Mouse (Mus musculus) gastrocnemius, adult 18-20 months (tissue): ENCODE measurements around the gene Rnaseh2b. TPM values are rescaled to one million over a fixed set of nuclear protein-coding genes. Genes with fewer than 3 reads are reported as not detected.

Experiments used
- DNase-seq: peaks from one replicate; pipeline ENCODE4 v3.0.0; 2021; ENCODE audit warnings: low spot score
- total RNA-seq, 2 experiments: library from RNA; stranded (reverse); gene quantifications; 2 replicates each; pipeline ENCODE4 v1.2.3; 2021

The Rnaseh2b gene
- total RNA-seq, 2 experiments from 2014 or later = 4.1 to 4.4 TPM

DNA sequence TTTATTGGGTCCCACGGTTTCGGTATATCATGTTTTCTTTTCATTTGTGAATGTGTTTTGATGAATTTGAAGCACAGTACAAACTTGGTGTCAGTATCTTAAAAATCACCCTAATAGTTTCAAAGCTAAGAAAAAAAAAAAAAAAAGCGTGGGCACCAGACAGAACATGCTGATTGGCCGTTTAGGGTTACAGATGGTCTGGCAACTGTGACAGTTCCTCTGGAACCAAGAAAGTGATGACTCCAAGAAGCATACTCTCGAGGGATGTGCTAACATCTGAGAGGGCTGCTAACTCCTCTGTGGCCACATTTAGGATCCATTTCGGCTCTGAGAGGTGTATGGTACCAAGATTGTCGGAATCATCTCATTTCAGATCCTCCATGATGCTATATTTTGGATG, 62.8 kb downstream of the Rnaseh2b start:
- no peak for DNase-seq

DNA sequence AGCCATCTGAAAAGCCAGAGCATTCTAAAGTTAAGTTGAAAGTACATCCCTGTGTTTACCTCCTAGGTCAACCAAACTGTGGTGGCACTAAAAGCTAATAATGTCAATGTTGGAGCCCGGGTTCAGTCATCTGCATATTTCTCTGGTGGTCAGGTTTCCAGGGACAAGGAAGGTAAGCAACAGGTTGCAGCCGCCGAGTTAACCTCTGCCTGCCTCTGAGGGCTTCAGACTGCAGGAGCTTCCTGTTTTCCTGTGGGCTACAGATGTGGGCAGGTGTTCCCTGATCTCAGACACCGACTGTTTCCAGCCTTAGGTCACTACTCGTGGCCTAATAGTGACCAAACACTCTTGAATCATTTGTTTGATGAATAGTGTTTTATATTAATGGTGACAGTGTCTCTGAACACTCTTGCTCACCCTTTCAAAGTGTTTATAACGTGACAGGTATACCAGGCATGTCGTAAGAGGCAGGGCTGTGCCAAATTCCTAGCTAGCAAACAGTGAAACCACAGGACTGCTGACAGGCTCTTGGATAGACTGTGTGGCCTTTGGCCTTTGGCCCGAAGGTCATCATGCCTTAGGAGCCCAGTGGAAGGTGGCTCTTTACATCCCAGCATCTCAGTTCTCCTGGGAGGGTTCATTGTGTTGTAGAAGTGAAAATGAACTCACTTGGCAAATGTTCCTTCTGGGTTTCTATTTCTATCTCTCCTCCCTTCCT, 69.0 kb downstream of the Rnaseh2b start:
- no peak for DNase-seq

DNA sequence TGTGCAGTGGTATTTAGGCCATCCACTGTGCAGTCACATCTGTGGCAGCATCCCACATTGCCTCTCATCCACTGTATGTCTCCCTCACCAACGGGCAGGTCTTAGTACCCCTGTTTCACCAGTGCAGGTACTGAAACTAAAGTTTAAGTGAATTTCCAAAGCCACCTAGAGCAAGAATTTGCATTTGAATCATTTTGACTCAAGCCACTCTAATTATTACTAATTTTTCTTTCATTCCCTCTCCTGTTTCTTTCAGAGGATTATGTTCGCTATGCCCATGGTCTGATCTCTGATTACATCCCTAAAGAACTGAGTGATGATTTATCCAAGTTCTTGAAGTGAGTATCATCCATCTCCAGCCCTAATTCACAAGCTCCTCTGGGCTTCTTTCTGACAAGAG, 71.4 kb downstream of the Rnaseh2b start:
- DNase-seq = no peak

DNA sequence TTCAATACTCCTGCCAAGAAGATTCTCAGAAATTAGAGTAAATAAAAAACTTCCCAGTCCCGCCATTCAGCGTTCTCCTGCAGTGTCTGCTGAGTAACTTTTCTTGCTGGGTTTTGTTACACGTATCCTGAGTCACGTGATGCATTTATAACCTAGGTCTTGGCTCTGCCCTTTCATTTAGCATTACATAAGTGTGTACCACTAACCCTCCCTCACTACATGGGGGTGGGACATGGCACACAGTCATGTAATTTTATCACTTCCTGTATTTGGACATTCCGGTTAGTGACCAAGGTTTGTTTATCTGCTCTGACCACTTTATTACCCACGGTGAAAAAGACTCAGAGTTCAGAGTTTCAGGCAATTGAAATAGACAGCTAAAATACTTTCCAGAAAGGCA, 78.4 kb downstream of the Rnaseh2b start:
- DNase-seq = peak; percentile 69

DNA sequence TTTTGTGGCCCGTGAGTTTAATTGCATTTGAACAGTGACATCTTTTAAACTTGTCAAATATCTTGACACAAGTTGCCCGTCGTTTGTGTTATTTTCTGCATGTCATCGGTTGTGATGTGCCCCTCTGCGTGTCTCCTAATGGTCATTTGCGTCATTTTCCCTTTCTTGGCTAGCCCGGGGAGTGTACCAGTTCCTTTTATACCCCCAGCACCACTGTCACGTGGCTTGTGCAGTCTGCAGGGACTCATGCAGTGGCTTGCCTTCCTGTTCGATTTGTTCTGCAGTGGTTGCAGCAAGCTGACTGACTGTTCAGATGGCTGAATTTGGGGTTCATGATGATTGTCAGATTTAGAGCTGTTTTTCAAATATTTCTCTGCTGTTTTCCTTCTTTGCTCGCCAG, 81.6 kb downstream of the Rnaseh2b start:
- no peak for DNase-seq

DNA sequence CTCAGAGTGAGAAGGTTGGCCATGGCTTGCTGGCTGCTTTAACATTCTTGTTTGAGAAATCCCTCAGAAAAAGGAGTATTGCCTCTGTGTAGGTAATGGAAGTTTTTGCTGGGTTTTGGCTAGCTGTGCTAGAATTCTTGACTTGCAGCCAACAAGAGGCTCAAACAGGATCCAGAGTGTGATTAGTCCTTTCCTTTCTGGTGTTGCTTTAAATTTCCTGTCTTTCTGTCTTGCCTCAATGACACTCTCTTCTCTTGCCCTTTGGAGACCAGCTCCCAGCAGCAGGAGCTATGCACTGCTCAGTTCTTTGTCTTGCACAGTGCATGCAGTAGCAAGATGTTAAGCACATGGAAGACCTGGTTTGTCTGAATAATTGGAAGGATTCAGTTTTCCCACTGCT, 83.3 kb downstream of the Rnaseh2b start:
- no peak for DNase-seq

DNA sequence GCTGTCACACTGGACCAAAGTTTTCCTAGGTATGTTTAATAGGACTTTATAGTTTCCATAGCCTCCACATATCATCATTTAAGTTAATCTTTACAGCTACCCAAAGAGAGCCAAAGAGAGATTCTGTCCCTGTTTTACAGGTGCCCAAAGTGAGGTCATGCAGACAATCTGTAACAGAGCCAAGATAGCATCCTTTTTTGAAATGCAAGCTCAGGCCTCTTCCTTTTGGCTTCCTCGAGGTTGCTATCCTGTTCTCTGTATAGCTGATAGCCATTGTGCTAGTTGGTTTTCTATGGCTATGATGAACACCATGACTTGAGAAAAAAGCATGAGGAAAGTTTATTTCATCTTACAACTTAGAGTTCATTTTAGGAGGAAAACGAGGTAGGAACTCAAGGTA, 83.7 kb downstream of the Rnaseh2b start:
- DNase-seq = no peak

DNA sequence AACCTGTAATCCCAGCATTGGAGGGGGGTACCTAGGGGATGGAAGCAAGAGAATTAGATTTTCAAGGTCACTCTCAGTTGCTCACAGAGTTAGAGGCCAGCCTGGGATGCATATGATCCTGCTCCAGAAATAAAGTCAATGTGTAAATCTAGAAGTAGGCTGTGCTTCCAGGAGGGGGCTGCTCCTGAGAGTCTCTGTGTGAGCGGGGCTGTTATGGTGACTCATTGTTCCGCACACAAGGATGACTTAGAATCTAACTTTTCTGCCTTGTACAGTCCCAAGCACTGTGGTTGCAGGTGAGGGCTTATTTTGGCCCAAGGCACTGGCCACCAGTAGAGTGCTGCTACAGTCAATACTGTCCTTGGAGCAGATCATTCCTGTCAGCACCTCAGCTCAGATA, 87.0 kb downstream of the Rnaseh2b start:
- no peak for DNase-seq

DNA sequence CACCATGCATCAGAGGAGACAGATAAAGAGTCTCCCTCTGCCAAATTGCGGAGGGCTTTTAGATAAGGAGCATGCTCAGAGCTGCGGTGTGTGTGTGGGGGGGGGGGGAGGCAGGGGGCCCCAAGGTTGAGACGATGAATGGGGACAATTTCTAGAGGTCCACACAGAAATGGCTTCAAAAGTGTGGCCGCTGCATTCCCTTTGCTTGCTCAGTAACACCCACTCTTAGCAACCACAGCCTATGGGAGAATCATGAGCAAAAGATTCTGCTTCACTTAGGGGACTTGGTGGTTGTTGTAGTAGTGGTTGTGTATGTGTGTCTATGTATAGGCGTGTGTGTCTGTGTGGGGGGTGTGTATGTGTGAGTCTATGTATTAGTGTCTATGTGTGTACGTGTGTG, 88.2 kb downstream of the Rnaseh2b start:
- DNase-seq = no peak

DNA sequence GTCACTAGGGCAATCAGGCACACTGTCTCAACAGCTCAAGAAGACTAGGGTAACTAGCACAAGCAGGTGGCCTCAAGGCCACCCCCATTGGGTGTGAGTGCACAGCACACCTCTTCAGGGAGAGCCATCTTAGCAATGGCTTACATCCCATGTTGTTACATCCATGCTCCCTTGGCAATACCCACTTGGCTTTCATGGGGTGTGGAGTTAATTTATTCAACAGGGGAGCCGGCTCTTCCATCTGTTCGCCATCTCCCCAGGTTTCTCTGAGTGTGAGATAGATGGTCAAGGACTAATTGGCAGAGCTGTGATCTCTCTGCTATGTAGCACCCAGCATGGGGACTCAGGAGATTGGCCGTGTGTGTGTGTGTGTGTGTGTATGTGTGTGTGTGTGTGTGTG, 90.7 kb downstream of the Rnaseh2b start:
- no peak for DNase-seq

DNA sequence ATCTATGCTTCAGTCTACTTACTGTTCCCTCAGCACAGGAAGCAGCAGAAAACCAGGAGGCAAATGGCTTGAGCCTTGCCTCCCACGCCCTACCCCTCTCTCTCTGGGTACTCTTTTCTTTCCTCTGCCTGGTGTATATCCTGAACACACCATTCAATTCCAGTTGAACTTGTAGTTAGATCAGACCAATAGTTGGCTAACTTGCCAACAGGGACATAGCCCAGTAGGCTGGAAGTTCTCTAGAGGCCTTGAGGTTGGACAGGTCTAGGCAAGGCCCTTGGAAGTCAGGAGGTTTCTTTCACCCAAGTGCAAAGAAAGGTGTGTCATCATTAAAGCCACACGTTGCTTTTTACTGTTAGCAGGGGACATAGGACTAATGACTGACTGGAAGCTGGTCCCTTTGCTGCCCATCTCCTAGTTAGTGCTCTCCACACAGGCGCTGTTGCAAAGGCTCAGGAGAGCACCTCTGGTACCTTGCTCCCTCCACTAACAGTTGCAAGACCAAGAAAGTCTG, 91.5 kb downstream of the Rnaseh2b start:
- no peak for DNase-seq

DNA sequence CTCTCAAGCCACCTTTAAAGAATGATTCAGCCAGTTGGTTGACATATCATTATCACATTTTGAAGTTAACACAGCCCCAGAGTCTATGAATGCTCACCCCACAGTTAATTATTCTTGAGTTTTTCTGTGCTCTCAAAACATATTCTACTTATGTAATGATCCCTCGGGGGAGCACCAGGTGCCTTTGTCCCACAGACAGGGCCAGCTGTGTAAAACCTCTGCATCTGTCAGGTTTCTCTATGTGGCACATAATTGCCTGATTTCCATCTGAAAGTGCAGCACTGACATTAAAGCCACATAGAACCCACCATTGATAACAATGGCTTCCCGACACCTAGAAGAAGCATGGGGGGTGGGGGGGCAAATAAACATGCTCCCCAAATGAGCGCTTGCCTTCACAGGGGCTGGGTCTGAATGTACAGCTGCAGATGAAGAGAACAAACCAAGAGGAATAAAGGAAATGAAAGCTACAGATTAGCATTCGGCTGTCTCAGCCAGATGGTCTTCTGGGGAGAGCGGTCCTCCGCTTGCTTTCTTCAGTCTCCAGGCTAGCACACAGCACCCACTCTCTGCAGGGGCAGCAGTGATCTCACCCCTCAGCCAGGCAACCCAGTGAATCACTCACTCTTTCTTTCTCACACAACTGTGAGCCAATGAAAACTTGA, 96.8 kb downstream of the Rnaseh2b start:
- no peak for DNase-seq

DNA sequence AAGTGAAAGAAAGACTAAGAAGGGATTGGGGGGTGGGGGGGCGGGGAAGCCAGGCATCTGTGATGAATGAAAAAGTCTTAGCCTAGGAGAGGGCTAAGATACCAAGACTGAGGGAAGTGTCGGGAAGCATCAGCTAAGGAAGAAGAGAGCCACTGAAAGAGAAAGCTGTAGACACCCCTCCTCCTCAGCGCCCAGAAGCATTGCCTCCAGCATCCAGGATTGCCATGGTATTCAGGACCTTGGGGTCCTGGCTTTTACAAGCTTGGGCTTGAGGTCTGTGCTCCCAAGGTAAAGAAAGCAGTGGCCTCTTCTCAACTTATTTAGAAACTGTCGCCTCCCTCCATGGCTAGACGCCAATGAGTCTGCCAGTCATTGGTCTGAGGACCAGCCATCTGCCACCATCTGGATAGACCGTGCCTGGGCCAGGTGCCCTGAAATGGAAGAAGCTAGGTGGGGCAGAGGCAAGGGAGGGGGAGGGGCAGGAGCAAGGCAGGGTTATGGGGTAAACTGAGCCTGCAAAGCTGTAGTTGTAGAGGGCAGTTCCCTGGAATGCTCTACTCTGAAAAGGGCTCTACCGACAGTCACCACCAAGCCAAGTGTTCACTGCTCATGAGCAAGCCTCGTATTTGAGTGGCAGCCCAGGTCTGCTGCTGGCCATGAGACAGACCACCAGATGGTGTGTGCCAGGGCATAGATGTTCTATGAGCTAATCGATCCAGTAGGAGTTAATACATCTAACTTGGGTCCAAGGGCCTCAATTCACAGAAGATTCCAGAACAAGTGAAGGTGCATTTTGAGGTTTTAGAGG, 97.5 kb downstream of the Rnaseh2b start:
- DNase-seq = no peak

DNA sequence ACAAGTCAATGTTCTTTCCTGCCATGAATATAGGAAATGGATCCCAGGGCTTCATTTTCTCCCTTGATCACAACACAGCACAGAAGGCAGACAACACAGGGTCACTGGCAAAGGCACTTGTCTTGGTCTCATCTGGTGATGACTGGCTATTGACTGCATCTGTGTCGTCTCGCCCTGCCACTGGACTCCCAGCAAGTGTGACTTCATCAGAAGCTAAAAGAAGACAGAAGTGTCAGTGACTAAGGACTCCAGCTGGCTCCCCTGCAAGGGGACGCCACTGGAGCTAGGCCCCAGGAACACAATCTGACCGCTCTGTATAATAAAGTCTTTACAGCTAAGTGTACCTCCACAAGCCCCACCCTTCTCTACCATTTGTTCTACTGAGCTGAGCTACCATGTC, 100.4 kb downstream of the Rnaseh2b start:
- no peak for DNase-seq

DNA sequence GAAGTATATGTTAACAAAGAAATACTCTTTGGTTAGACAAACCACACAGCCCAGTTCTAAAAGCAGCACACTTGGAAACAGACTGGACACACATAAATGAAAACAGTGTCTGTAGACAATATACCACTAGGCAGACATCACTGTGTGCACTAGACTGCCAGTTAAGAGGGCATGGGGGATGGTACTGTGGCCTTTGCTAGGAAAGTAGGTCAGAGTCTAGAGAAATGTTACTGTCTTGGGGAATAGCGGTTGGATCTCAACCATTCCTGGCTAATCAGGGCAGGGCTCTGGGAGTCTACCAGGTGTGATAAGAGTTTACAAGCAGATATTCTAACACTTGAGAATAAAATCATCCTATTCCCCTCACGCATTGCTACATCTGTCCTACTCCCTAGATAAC, 103.0 kb downstream of the Rnaseh2b start:
- no peak for DNase-seq

DNA sequence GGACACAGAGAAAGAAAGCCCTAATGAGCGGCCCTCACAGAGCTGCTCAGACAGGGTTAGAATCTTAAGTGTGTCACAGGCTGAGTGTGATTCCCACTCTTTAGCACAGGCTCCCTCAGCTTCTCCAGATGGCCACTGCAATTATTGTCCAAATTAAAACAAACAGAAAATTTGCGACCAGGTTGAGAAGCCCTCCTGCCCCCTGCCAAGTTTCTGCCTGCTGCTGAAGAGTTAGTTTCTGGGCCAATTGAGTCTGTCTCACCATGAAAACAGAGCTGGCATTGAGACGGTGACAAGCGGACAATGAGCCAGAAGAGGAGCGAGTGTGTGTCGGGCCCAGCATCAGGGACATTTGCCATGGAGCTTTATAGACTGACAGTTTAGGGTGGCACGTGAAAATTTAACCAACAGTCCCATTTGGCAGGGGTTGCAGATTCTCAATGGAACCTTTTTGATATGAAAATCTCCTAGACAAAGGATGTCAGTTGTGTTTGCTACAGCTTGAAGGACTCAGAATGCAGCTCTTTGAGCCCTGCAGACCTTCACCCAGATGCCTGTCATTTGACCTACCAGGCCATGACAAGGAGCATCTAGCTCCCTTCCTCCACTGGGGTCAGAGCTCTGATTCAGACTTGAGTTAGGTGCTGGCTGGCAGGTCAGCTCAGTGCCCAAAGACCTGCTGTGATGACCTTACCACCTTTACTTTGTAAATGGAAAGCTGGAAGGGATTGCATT, 123.8 kb downstream of the Rnaseh2b start:
- DNase-seq = no peak

DNA sequence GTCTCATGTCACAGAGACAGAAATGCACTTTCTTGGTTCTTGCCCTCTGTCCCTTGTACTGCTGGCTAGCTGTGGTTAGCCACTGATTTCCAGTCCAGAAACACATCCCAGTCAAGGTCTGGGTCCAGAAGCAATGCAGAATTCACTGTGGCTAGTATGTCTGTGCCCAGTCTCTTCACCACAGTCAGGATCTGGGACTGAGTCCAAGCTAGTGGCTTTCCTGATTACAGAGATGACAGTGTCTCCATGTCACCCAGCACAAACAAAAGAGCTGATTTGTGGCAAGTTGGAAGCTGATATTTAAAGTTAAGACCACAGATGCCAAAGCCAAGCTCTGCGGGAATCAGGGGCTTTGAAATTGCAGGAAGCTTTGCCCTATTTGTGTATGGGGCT, 124.3 kb downstream of the Rnaseh2b start:
- no peak for DNase-seq

DNA sequence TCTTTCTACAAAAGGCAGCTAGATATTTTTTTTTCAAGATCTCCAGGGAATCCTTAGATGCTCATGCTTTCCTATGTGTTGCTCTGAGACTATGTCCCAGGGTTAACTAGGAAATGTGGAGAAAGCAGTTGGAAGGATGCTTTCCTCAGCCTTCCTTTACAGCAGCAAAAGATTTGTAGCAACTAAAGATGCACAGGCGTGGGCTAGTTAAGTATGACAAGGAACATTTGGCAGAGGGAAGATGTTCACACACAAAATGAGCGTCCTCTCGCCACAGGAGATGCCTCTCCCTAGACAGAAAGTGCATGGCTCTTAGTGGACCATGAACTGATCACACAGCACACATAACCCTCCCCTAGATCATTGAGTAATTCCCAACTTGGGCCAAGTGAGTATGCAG, 125.1 kb downstream of the Rnaseh2b start:
- no peak for DNase-seq

DNA sequence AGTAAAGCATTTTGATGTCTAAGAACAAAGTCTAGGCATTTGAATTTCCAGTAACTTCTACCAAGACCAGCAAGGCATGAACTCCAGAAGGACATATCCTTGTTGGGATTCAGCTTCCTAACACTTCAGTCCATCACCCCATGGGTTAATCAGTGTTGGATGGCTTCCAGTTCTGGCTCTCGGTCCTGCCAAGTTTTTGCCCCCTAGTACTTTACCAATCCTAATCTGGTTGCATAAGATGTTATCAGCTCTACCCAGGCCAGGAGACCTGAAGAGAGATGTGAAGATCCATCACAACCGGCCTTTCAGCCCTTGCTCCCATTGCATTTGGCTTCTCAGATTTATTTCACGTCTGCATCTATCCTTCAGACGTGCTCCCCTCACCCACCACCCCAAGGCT, 129.9 kb downstream of the Rnaseh2b start:
- DNase-seq = no peak
